Mouse (Mus musculus): ENCODE measurements around the gene Sbno1. TPM values are rescaled to one million over a fixed set of nuclear protein-coding genes. Genes with fewer than 3 reads are reported as not detected.

The Sbno1 gene
- total RNA-seq, 4 experiments from 2014 or later: 86.8 to 120 (median 107) TPM

GRCm38 (mm10) chr5:124444208-124444607 is 18.4 kb upstream of the Sbno1 start:
- no peak for DNase-seq

DNA sequence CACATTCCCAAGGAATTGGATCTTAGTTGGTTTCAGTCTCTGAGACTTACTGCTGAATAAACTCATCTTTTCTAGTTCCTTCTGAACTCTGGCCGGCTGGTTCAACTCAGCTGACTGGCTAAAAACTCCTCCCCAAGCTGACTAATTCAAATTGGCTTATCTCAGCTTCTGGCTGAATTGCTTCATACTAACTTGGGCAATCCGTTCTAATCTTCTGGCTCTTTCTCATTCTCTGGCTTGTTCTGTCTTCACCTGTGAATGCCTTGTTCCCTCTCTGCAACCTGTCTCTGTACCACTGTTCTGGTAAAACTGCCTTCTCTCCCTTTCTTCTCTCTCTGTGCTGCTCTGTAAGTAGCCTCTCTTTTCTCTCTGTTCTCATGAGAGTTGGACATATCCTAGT is 16.8 kb upstream of the Sbno1 start:
- no peak for DNase-seq

GRCm38 (mm10) chr5:124440094-124440701 is 14.4 kb upstream of the Sbno1 start:
- no peak for DNase-seq

GRCm38 (mm10) chr5:124439447-124440093 is 13.8 kb upstream of the Sbno1 start, which contains the start of gene Kmt5a:
TSS of gene Kmt5a (plus strand) at chr5:124439930.
- peak; percentile 96 for DNase-seq

DNA sequence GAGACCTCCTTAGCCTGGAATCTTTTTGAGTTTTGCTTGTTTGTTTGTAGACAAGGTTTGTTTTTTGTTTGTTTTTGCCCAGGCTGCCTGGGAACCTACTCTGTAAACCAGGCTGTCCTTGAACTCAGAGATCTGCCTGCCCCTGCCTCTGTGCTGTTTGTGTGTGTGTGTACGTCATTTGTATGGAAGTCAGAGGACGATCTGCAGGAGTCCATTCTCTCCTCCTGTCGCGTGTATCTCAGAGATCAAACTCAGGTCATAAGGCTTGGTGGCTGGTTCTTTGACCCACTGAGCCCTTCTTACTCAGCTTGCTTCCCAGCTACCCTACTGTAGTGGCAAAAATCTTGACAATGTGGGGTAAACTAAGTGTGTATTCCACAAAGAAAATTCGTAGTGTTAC is 12.9 kb upstream of the Sbno1 start:
- DNase-seq: no peak

GRCm38 (mm10) chr5:124438229-124438628 is 12.4 kb upstream of the Sbno1 start:
- no peak for DNase-seq

DNA sequence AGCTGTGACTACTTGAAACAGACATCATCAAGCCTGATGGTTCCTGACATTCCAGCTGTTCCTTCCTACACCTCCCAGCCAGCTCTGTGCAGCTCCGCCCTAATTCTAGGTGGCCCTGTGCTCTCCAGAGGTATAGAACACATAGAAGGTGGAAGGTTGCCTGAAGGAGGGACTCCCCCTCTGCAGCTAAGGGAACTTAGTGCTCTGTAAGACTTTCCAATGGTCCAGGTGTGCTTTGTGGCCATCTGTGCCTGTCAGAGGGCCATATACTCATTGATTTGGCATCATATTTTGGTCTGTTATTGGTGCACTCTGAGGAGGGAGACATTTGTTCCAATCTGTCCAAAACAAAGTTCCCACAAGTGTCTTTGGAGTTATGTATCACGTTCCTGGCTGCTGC is 7.2 kb upstream of the Sbno1 start:
- no peak for DNase-seq

- no peak for DNase-seq
Observed at GRCm38 (mm10) chr5:124432398-124433012, 6.7 kb upstream of the Sbno1 start.

DNA sequence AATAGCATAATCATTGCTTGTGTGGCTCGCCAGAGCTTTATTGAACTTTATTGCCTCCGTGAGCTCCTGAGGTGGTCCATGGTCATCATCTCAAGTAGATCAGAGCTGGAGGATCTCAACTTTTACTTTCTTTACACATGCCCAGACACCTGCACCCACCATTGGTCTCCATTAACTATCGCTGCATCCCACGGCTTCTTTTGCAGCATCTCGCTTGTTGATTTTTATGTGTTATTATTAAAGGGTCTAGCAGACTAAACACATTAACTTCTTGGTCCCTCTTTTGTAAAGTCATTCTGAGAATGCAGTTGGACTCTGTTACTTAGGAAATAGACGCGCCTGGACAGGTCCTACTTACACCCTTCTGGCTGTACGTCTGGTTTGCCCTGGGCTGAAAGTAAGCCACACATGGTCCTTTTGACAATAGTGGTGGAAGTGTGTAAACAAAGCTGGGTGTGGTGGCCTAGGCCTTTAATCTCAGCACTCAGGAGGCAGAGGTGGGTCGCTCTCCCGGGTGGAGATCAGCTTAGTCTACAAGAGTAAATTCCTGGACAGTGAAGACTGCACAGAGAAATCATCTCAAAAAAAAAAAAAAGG is 772 bp upstream of the Sbno1 start:
- DNase-seq: no peak

GRCm38 (mm10) chr5:124424723-124425411 is 934 bp downstream of the Sbno1 start:
- DNase-seq: no peak

DNA sequence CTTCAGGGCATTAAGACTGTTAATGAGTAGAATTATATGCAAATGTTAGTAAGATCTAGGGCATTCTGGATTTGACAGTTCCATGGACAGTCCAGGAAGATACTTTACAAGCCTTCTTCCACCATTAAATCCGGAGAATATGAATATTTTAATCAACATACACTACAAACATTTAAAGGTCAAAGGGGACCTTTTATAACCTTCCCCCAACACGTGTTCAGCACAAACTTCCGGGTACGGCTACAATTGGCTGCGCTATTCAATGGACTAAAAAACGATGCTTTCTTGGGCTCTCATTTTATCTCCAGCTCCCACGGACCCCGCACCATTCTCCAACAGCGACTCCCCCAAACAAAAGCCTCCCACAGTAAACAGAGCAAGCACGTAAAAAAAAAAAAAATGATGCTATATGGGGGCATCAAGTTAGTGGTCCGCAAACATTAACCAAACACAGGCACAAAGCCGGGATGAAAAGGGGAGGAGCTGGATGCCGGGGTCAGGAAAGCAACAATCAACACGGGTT is 1.5 kb downstream of the Sbno1 start:
- no peak for DNase-seq

DNA sequence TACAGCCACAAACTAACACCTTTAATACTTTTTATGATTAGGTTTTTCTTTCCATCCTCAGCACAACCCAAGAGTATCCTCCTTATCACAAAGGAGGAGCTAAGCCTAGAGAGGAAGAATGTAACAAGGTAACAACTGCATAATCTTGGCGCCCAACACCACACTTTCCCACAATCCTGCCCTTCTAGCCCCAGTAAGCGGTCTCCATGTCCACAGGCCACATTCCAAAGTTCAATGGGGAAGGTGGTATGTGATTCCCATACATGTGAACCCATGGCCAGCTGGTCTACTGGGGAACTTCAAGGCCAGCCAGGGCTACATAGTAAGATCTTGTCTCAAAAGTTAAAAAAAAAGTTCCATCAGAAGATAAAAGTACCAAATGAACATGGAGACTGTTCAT is 4.0 kb downstream of the Sbno1 start:
- no peak for DNase-seq

DNA sequence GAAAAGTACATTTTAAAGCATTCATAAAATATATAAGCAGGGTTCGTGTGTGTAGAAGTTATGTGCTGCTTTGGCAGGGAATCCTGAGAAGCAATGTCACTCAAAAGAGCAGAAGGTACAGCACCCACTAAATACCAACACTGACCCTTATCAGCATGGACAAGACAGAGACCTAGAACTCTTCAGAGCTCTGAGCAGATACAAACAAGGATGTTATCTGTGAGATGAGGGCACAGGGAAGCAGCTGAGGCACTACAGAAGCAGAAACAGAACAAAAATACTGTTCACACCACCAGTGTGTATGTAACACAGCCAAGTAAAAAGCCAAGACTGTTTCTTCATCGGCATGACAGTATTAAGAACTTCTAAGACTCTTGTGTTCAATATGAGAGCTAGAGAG is 6.9 kb downstream of the Sbno1 start:
- no peak for DNase-seq

- DNase-seq: no peak
Observed at GRCm38 (mm10) chr5:124412163-124412562, 13.6 kb downstream of the Sbno1 start.

GRCm38 (mm10) chr5:124410808-124411207 is 15.0 kb downstream of the Sbno1 start:
- DNase-seq: no peak

GRCm38 (mm10) chr5:124393726-124394125 is 32.1 kb downstream of the Sbno1 start:
- no peak for DNase-seq

DNA sequence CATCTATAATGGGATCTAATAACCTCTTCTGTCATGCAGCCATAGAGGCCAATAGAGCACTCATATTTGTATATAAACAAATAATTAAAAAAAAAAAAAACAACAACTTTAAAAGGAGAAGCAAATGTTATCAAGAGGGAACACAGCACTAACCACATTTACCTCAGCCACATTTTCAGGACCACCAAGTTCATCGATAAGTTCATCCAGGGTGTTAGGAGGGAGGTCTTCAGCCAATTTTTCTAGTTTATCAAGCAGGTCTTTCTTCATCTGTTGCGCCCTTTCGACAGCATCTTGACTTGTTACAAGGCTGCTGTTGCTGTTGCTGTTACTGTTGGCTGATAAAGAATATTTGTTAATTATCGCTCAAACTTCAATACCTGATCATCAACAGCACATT is 33.4 kb downstream of the Sbno1 start:
- no peak for DNase-seq

- no peak for DNase-seq
Observed at GRCm38 (mm10) chr5:124387932-124388331, 37.9 kb downstream of the Sbno1 start.

- DNase-seq: no peak
Observed at GRCm38 (mm10) chr5:124380121-124380520, 45.7 kb downstream of the Sbno1 start.

DNA sequence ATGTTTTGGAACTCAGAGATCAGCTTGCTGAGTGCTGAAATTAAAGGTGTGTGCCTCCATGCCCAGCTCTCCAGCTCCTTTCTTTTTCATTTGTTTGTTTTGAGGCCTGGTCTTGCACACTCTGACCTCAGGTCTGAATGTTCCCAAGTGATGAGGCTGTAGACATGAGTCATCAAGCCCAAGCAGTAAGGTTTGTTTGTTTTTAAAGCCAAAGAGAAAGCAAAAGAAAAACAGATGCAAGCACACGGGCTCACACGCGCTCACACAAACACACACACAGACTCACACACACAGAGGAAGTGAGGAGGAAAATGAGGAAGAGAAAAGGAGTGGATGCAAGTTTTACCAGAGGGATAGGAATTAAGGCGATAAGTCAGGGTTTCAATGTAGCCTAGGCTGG is 48.7 kb downstream of the Sbno1 start:
- DNase-seq: no peak

DNA sequence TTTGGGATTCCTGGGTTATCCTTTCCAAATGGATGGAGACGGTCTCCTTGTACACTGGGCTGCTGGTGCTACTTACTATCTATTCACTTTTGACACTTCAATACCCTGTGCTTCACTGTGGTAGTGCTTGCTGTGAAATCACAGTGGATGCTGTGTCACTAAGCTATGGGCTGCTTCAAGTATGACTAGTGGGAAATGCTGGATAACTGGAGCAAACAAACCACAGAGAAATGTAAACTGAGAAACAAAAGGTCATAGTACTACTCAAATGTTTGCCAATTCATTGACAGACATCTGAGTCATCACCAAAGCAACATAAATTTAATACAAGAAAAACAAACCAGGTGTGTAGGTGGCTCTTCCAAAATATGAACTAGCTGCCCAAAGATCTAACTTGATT is 49.4 kb downstream of the Sbno1 start:
- DNase-seq: no peak

- DNase-seq: no peak
Observed at GRCm38 (mm10) chr5:124374298-124374697, 51.5 kb downstream of the Sbno1 start.

- DNase-seq: no peak
Observed at GRCm38 (mm10) chr5:124366721-124367120, 59.1 kb downstream of the Sbno1 start.

Measured in adrenal gland, adult 8-10 months (tissue).